Mouse (Mus musculus) limb, embryonic 11.5 days (tissue): ENCODE measurements around the gene Maml2. TPM values are rescaled to one million over a fixed set of nuclear protein-coding genes. Genes with fewer than 3 reads are reported as not detected.

Experiments
- ATAC-seq: fragments of 200-750 bp; cut with Nextera tagmentation; 2 replicates; pipeline ENCODE4 v1.8.0; 2017; ENCODE audit warnings: low read depth; ENCODE audit not compliant: insufficient number of reproducible peaks, low FRiP score, low TSS enrichment
- DNase-seq: peaks from one replicate; pipeline ENCODE4 v3.0.0-alpha.2; 2015; ENCODE audit warnings: low spot score
- H3K27ac ChIP-seq: fragments of 300-500 bp; sonication (generic); replicated peaks from 2 replicates; pipeline ENCODE4 v1.5.1; 2014; ENCODE audit warnings: low read depth, mild to moderate bottlenecking, low read length
- H3K27me3 ChIP-seq: fragments of 300-500 bp; sonication (generic); 2 replicates; pipeline ENCODE4 v1.6.1; 2014; ENCODE audit warnings: mild to moderate bottlenecking, low read length, mixed read lengths; ENCODE audit not compliant: control insufficient read depth, insufficient read depth
- H3K36me3 ChIP-seq: fragments of 300-500 bp; sonication (generic); 2 replicates; pipeline ENCODE4 v1.6.1; 2014; ENCODE audit warnings: mild to moderate bottlenecking, low read length, moderate library complexity, mixed read lengths; ENCODE audit not compliant: control insufficient read depth, insufficient read depth
- H3K4me1 ChIP-seq: fragments of 300-500 bp; sonication (generic); 2 replicates; pipeline ENCODE4 v1.6.1; 2014; ENCODE audit warnings: low read length, mixed read lengths; ENCODE audit not compliant: control insufficient read depth, insufficient read depth
- H3K4me2 ChIP-seq: fragments of 300-500 bp; sonication (generic); 2 replicates; pipeline ENCODE4 v1.6.1; 2014; ENCODE audit warnings: low read depth, mild to moderate bottlenecking, moderate library complexity; ENCODE audit not compliant: severe bottlenecking
- H3K4me3 ChIP-seq: fragments of 300-500 bp; sonication (generic); 2 replicates; pipeline ENCODE4 v1.5.1; 2014; ENCODE audit warnings: low read depth, low read length
- H3K9ac ChIP-seq: fragments of 300-500 bp; sonication (generic); 2 replicates; pipeline ENCODE4 v1.6.1; 2014; ENCODE audit warnings: mild to moderate bottlenecking, low read length
- H3K9me3 ChIP-seq: fragments of 300-500 bp; sonication (generic); 2 replicates; pipeline ENCODE4 v1.6.1; 2016; ENCODE audit warnings: low read length; ENCODE audit not compliant: control insufficient read depth
- WGBS: fragments of 180-500 bp; shearing (Covaris S2); extraction: QIAGEN DNeasy Blood & Tissue Kit; methylation state at CpG from one replicate; pipeline ENCODE4 v1.1.7; 2014; 5-methylcytosine and 5-hydroxymethylcytosine counted together
- polyA plus RNA-seq: library from polyadenylated mRNA; unstranded; fragments of >200 nt; fragmentation: Nextera tagmentation; extraction: Ambion mirVana; gene quantifications from 2 replicates; pipeline ENCODE4 v1.2.1, GENCODE M21; 2014

Gene Maml2
- polyA plus RNA-seq, 1 experiment from 2014 or later: 9.3 TPM

DNA sequence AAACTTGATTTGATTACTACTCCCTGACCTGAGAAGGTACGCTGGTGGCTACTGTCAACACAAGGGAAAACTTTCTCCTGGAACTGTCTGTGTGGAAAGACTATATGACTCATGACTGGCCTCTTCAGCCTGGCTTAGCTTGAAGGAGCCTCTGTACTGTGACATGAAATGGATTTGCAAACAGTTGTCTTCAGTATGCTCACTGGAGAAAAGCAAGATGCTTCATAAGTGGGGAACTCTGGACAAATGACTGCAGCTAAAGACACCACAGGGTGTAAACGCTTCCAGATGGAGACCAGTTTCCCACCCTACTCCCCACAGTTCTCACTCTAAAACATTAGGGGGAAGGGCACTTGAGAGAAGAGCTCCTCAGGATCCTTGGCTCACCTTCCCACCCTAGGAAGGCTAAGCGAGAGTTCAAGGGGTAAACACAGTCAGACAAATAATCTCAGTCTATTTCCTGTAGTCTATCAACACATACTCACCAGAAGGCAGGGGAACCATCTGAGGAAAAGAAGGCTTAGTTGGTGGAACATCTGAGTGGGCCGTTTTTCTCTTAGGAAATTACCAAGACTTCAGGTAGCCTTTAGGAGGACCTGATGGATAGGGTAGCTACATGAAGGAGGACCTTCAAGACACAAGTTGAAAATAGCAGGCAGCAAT, 167.7 kb downstream of the Maml2 start:
- H3K4me1 ChIP-seq: peaks cover 9% of the 10 kb centered on the region; the same call in 1 of the 2 replicates

DNA sequence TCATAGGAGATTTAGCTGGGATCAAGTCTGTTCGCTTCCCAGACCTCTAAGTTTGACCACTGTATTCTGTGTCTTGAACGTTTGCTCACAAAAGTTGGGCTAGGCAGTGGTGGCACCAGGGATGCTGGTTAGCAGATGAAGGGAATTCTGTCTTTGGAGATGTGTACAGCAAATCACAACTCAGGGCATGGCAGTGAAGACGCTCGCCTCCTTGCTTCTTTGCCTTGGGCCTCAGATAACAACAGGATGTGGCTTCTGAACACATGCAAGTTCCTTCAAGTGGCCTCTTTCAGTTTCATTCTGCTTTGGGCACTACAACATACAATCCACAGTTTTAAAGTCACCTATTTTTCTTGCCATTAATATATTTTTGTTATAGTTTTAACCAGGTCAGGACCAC, 168.6 kb downstream of the Maml2 start:
- 83% methylated on average over 4 of the region's 4 CpGs for WGBS
- H3K4me2 ChIP-seq: no peak overlapping the region

More for the DNA sequence above, 167.7 kb downstream of the Maml2 start:
- Histone ChIP-seq H3K4me2 (no peak overlapping the region), H3K9me3 (no peaks in the 10 kb centered on the region), H3K4me3 (no peak overlapping the region), H3K27me3 (no peaks in the 10 kb centered on the region), H3K27ac (no peak overlapping the region), H3K9ac (no peak overlapping the region), H3K36me3 (no peaks in the 10 kb centered on the region)
- DNase-seq (no peak), ATAC-seq (no peak)
- WGBS: 68% methylated on average over 4 of the region's 4 CpGs

DNA sequence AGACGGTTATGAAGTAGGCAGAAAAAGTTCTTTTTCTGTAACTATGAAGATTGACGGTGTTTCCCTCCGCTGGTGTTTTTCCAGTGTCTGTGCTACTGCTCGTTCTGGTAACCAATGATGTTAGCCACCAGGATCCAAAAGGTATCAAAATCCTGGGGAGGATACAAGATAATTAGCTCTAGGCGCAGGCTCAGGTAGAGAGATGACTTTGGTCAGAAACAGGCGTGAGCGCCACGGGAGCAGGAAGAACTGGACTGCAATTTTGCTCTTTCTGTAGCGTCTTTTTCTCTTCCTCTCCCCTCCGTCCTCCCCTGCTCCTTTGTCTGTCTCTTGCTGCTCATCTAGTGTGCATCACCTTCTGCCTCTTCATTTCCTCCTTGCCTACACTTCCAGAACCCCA, 169.1 kb downstream of the Maml2 start:
- Histone ChIP-seq H3K9me3 (no peaks in the 10 kb centered on the region), H3K4me1 (peaks cover 9% of the 10 kb centered on the region; the same call in 1 of the 2 replicates), H3K4me3 (no peak overlapping the region), H3K27me3 (no peaks in the 10 kb centered on the region), H3K27ac (no peak overlapping the region), H3K36me3 (no peaks in the 10 kb centered on the region), H3K4me2 (no peak overlapping the region), H3K9ac (no peak overlapping the region)
- no peak for DNase-seq
- ATAC-seq: no peak
- 87% methylated on average over 10 of the region's 10 CpGs for WGBS

More for the DNA sequence above, 168.6 kb downstream of the Maml2 start:
- Histone ChIP-seq H3K36me3 (no peaks in the 10 kb centered on the region), H3K27me3 (no peaks in the 10 kb centered on the region), H3K4me3 (no peak overlapping the region), H3K4me1 (peaks cover 9% of the 10 kb centered on the region; the same call in 1 of the 2 replicates), H3K9ac (no peak overlapping the region), H3K27ac (no peak overlapping the region), H3K9me3 (no peaks in the 10 kb centered on the region)
- ATAC-seq (no peak), DNase-seq (no peak)

DNA sequence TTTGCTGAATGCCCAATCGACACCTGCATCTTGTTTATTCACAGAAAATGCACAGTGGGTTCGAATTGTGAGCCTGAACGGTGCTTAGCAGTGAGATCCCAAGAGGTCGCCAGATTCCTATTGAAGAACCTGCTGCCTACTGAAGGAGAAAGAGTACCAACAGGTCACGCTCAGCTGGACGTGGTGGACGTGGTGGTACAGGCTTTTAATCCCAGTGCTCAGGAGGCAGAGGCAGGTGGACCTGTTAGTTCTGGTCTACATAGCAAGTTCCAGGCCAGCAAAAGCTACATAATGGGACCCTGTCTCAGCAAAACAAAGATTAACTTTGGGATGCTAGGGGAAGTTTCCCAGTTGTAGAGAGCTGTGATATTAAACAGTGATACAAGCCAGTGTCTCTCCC, 170.0 kb downstream of the Maml2 start:
- Histone ChIP-seq H3K36me3 (no peaks in the 10 kb centered on the region), H3K9me3 (no peaks in the 10 kb centered on the region), H3K27me3 (no peaks in the 10 kb centered on the region), H3K4me1 (peaks cover 9% of the 10 kb centered on the region; the same call in 1 of the 2 replicates), H3K4me3 (no peak overlapping the region), H3K9ac (no peak overlapping the region), H3K27ac (no peak overlapping the region), H3K4me2 (no peak overlapping the region)
- ATAC-seq (no peak), DNase-seq (no peak)
- WGBS: 85% methylated on average over 7 of the region's 7 CpGs

DNA sequence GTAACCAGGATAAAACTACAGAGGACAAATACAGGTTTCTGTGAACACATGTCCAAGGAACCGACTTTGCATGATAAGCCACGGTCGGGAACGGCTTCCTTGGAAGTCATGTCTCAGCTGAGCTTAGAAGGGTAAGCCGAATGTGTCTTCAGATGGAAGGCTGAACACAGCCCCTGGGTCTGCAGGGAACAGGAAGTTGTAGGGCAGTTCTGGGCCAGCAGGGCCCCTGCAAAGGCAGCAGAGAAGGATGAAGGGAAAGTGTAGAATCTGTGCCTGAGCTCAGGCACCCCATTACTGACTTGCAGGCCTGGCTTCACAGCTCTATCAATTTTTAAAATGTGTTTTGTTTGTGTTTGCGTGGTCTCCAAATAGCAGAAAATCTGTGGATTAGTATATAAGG, 171.0 kb downstream of the Maml2 start:
- H3K36me3 ChIP-seq: no peaks in the 10 kb centered on the region
- ATAC-seq (no peak), DNase-seq (no peak)
- no peak overlapping the region for H3K27ac ChIP-seq
- H3K4me2 ChIP-seq: no peak overlapping the region
- peaks cover 9% of the 10 kb centered on the region; the same call in 1 of the 2 replicates for H3K4me1 ChIP-seq
- no peaks in the 10 kb centered on the region for H3K27me3 ChIP-seq
- 88% methylated on average over 6 of the region's 6 CpGs for WGBS
- no peaks in the 10 kb centered on the region for H3K9me3 ChIP-seq
- H3K4me3 ChIP-seq: no peak overlapping the region
- H3K9ac ChIP-seq: no peak overlapping the region

DNA sequence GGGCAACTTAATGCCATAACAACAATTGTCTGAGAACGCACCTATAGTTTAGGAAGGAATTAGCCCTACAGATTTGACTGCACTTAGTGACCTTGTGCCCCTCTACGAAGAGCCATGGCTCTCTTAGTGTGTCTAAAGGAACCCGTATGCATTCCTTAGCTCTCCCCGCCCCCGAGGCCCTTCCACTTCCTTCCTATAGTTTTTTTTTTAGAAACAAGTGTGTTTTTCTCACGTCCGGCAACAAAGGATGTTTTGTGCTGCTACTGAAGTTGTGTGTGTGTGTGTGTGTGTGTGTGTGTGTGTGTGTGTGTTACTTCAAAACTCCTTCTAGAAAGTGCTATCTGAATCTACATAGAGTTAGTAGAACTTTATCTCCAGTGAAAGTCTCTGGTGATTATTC, 172.3 kb downstream of the Maml2 start:
- Histone ChIP-seq H3K4me1 (peaks cover 9% of the 10 kb centered on the region; the same call in 1 of the 2 replicates), H3K4me2 (no peak overlapping the region), H3K9ac (no peak overlapping the region), H3K9me3 (no peaks in the 10 kb centered on the region), H3K4me3 (no peak overlapping the region), H3K27ac (no peak overlapping the region), H3K36me3 (no peaks in the 10 kb centered on the region), H3K27me3 (no peaks in the 10 kb centered on the region)
- DNase-seq (no peak), ATAC-seq (no peak)
- 48% methylated on average over 7 of the region's 7 CpGs for WGBS

DNA sequence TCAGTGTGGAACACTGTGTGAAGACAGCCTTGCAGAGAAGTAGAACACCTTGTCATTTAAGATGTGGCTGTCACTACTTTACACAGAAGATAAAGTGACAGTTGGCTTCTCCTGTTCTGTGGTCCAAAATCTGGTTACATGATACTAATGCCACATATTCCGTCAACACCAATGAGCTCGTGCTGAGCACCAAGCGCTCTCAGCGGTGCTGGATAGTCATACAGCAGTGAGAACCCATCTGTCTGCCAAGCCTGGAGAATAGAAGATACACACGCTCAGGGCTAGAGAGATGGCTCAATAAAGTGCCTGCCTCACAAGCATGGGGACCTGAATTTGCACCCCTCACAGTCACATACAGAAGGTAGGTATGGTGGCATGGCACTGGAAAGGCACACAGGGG, 177.2 kb downstream of the Maml2 start:
- Histone ChIP-seq H3K27ac (no peak overlapping the region), H3K9me3 (no peaks in the 10 kb centered on the region), H3K27me3 (no peaks in the 10 kb centered on the region), H3K4me3 (no peak overlapping the region), H3K4me2 (no peak overlapping the region), H3K4me1 (0 out of 2 replicates have a peak, but pooled peaks cover 2% of the 10 kb centered on the region), H3K36me3 (no peaks in the 10 kb centered on the region), H3K9ac (no peak overlapping the region)
- DNase-seq (no peak), ATAC-seq (no peak)
- WGBS: 91% methylated on average over 5 of the region's 5 CpGs

DNA sequence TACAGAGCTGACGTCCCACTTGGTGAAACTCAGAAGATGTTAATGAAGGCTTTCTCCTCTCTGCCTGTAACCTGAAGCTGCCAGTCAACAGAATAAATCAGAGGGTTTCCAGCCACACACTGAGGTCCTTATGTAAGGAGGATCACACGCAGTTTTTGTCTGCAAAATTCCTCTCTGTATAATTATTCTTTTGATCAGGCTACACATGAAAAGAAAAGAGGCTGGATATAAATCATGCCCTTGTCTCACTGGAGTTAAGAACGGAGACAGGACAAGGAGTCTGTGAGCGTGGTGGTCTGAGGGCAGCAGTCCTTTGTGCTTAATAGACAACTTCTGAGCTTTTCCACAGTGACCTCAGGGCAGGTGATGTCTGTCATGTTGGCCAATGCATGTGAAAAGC, 181.5 kb downstream of the Maml2 start:
- H3K36me3 ChIP-seq: no peaks in the 10 kb centered on the region
- H3K9me3 ChIP-seq: no peaks in the 10 kb centered on the region
- no peak for ATAC-seq
- DNase-seq: no peak
- no peak overlapping the region for H3K27ac ChIP-seq
- no peaks in the 10 kb centered on the region for H3K27me3 ChIP-seq
- no peak overlapping the region for H3K4me2 ChIP-seq
- H3K9ac ChIP-seq: no peak overlapping the region
- WGBS: 11% methylated on average over 4 of the region's 4 CpGs
- H3K4me3 ChIP-seq: no peak overlapping the region
- peaks cover 11% of the 10 kb centered on the region; the same call in 1 of the 2 replicates for H3K4me1 ChIP-seq
